Mouse (Mus musculus) B cell, adult 2 months (primary cell): ENCODE data around the gene Fkrp.

Experiments used
- DNase-seq, 2 experiments: peaks; one replicate each; pipeline ENCODE4 v3.0.0; 2022

Gene Fkrp

GRCm38 (mm10) chr7:16785541-16786083 is 30.9 kb downstream of the Fkrp start:
- DNase-seq, result no peak

GRCm38 (mm10) chr7:16784498-16784976 is 32.0 kb downstream of the Fkrp start:
- DNase-seq, result peak; percentile 65 to 71

- DNase-seq, result peak in 1 of 2 experiments; percentile 23
Measured at GRCm38 (mm10) chr7:16783758-16784415, 32.6 kb downstream of the Fkrp start.

- DNase-seq, result peak; percentile 52 to 54
Measured at GRCm38 (mm10) chr7:16783224-16783688, 33.3 kb downstream of the Fkrp start.

- DNase-seq, result peak; percentile 46 to 48
Measured at GRCm38 (mm10) chr7:16782555-16783125, 33.9 kb downstream of the Fkrp start.

DNA sequence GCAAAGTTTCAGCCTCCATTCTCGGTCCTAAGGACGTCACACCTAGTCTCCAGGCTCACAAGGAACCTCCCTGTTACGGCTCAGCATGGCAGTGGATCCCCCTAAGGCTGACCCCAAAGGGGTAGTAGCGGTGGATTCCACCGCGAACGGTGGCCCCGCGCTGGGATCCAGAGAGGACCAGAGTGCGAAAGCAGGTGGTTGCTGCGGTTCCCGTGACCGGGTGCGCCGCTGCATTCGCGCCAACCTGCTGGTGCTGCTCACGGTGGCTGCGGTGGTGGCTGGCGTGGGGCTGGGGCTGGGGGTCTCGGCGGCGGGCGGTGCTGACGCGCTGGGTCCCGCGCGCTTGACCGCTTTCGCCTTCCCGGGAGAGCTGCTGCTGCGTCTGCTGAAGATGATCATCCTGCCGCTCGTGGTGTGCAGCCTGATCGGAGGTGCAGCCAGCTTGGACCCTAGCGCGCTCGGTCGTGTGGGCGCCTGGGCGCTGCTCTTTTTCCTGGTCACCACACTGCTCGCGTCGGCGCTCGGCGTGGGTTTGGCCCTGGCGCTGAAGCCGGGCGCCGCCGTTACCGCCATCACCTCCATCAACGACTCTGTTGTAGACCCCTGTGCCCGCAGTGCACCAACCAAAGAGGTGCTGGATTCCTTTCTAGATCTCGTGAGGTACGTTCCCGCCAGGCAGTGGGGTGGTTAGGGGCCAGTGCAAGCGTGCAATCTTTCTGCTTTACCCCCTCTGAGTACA is 34.5 kb downstream of the Fkrp start:
- DNase-seq, result peak; percentile 58 to 62

- DNase-seq, result no peak
Measured at GRCm38 (mm10) chr7:16781555-16781815, 35.0 kb downstream of the Fkrp start.

DNA sequence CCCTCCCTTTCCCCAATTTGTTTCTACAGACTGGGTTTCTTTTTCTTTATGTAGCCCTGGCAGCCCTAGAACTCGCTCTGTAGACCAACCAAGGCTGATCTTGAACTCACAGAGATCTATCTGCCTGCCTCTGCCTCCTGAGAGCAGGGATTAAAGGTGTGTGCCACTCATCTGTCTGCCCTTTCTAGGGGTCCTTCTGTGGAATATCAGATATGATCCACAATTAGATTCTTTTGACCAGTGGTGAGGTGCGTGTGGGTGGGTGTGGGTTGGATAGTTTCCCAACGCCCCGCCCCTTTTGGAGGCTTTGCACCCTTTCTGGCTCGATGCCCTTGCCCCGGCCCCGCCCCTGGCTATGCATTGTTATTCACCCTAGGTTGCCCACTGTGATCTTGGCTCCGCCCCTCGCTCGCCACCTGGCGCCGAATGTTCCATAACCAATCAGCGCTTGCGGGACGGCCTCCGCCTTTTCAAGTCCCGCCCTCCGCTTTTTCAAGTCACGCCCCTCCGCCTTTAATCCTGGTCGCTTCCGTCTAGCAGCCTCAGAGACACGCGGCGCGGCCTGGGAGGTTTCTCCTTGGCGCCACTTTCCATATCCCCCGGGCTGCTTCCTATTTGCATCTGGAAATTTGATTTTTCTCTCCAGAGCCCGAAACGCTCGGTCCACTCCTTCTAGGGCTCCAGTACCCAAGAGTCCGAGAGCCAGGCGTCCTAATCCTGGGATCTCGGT is 35.5 kb downstream of the Fkrp start, which contains the start of gene Slc1a5:
Gene Slc1a5 (plus strand): TSS at position 516 of the 730 bp plus-strand sequence.
- peak; percentile 95 to 97 for DNase-seq

GRCm38 (mm10) chr7:16780076-16780475 is 36.5 kb downstream of the Fkrp start:
- DNase-seq, result no peak

GRCm38 (mm10) chr7:16775888-16776287 is 40.6 kb downstream of the Fkrp start:
- DNase-seq, result no peak

GRCm38 (mm10) chr7:16766443-16766842 is 50.1 kb downstream of the Fkrp start:
- no peak for DNase-seq

- no peak for DNase-seq
Measured at GRCm38 (mm10) chr7:16763463-16764218, 52.9 kb downstream of the Fkrp start.

DNA sequence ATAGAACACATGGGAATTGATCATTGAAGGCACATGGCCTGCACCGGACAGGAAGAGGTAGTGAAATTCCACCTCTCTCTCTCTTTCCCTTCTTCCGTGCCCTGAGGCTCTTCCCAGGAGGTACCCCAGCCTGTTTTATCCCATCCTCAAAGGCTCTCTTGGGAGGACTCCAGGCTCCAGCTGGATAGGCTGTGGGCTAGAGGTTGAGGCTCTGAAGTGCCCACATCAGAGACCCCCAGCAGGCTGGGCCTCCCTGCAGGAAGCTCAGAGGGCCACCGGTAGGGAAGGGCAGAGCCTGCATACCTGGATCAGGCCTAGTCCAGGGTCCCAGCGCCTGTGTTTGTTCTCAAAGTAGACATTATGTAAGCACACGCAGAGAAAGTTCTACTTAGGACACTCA is 54.9 kb downstream of the Fkrp start:
- DNase-seq, result no peak

DNA sequence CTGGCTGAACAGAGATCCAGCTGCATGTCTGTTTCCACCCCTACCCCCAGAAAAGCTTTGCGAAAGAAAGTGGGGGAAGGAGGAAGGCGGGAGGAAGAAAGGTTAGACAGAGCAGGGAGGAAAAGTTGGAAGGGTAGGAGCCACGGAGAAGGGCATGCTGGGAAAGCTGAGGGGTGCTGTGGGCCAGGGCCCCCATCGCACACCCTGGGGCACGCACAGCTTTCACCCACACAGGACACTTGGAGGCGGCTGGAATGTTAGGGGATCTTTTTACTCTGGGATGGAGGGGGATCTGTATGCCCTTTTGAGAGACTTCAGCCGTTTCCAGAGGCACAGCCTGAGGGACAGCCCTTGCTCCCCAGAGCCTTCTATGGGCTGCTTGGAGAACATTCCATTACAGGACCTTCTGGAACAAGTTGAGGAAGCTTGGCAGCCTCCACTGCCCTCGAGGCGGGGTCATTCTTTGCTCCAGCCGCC is 55.5 kb downstream of the Fkrp start:
- no peak for DNase-seq

DNA sequence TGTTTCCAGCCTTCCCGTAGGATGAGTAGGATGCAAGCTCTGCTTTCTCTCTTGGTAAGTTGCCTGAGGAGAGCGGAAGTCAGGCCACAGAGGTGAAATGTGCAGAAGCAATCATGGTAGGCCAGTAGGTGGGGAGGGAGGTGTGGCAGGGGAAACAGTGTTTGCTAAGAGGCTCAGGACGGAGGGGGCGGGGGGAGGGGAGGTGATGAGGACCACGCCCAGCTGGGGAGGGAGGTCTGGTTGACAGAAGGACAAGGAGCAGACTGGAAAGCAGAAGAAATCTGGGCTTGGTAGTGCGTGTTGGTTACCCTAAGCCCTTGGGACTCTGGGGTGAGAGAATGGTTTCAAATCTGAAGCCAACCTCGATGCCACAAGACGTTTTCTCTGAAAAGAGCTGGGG is 56.2 kb downstream of the Fkrp start:
- peak; percentile 27 to 34 for DNase-seq
